Mouse (Mus musculus) ovary, adult 18-20 months (tissue): Measurements from ENCODE around the gene Ankrd65.
A peak's percentile ranks its signal among the peaks of the same experiment; 100 is the strongest.
"Not testable (repeated sequence)": the region's sequence is repeated elsewhere in the genome, so short reads cannot be mapped to it uniquely, and the experiment has no call there.

ENCODE experiments used
- DNase-seq: peaks from one replicate; pipeline ENCODE4 v3.0.0; 2022; ENCODE audit warnings: low spot score, mixed read lengths

Gene Ankrd65

GRCm38 (mm10) chr4:155790021-155790489 is at the start of gene Ankrd65:
TSS of gene Ankrd65 (plus strand) at chr4:155790439.
- no peak for DNase-seq

DNA sequence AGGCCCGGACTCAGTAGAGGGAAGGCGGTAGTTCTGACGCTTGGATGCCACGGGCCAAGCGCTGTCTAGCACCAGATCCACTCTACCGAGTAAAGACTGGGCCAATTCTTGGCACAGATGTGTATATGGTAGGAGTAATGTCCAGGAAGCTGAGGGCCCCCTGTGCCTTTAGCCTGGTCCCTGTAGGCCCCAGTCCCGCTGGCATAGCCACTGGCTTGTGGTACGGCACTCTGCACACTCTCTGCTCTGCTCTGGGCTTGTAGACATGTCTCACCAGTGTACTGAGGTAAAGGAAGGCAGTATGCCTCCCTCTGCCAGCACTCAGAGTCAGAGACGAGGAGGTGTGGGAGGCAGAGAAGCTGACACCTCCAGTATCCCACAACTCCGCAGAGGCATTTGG is 49.6 kb upstream of the Ankrd65 start:
- DNase-seq, result not testable (repeated sequence)

GRCm38 (mm10) chr4:155742684-155743083 is 47.6 kb upstream of the Ankrd65 start:
- DNase-seq, result no peak

- DNase-seq, result no peak
These were observed 45.8 kb upstream of the Ankrd65 start for GRCm38 (mm10) chr4:155744474-155744873.

DNA sequence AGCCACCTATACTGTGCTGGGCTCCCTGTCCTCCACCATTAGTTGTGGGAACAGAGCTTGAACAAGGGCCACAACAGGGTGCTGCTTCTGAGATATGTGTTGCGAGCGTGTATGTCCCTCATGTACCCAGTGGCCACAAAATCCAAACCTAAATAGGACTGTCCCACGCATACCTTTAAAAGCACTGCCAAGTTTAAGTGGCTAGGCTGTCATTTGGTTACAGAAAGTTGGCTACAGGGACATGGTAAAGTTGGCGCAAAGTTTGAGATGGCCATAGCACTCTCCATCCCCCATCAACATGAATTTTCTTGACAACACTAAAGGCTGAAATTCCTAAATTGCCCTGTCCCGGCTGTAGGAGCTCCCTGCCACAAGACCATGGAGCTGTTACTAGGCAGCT is 45.1 kb upstream of the Ankrd65 start:
- no peak for DNase-seq

DNA sequence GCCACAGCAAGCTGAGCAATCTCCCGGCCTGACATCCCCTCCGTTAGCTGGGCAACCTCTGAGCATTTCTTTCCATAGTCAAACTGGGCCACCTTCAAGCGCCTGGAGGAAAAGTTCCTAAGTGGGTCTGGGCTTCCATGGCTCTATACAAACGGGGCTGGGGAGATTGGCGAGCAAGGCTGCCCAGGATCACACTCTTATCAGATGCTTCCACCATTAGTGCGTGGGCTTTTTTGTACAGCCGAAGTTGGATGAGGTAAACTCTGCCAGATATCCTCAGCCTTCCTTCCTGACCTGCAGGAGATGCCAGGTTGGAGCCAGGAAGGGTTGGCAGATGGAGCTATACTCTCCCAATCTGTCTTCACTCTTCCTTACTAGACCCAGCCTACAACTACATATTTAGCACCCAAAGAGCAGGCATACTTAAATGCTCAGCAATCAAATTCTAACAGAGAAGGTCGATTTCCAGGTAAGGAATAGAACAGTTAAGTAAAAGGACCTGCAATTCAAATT is 44.1 kb upstream of the Ankrd65 start:
- DNase-seq, result no peak

- DNase-seq, result no peak
These were observed 43.4 kb upstream of the Ankrd65 start for GRCm38 (mm10) chr4:155746575-155747490.

- DNase-seq, result no peak
These were observed 33.2 kb upstream of the Ankrd65 start for GRCm38 (mm10) chr4:155757011-155757410.

DNA sequence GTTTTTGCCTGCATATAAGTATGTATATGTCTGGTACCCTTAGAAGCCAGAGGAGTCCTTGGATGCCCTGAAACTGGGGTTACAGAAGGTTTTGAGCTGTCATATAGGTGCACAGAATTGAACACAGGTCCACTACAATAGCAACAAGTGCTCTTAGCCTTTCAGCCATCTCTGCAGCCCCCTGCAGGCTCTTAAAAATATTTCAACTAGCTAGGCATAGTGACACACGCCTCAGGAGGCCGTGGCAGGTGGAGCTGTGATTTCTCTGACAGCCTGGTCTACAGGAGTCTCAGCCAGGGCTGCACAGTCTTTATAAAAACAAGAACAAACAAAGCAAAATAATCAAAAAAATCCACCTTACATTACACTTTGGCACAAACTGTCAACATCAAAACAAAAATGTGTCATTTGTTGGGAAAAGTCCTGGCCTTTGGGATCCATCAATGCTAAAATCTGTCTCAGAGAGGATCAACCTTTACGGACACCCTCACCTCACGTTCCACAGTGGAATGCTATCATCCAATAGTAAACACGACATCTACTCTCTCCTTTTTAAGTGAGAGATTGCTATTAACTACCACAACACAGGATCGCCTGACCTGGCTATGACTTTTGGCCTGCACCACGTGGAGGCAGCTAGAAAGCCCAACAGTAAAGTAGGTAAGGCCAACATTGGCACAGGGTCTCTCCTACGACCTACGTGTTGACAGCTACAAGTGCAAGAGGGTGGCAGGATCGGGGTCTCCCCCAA is 30.2 kb upstream of the Ankrd65 start:
- no peak for DNase-seq

GRCm38 (mm10) chr4:155760613-155761355 is 29.5 kb upstream of the Ankrd65 start, which contains the start of gene Atad3a:
TSS of gene Atad3a (minus strand) at chr4:155761093.
- peak; percentile 93 for DNase-seq

DNA sequence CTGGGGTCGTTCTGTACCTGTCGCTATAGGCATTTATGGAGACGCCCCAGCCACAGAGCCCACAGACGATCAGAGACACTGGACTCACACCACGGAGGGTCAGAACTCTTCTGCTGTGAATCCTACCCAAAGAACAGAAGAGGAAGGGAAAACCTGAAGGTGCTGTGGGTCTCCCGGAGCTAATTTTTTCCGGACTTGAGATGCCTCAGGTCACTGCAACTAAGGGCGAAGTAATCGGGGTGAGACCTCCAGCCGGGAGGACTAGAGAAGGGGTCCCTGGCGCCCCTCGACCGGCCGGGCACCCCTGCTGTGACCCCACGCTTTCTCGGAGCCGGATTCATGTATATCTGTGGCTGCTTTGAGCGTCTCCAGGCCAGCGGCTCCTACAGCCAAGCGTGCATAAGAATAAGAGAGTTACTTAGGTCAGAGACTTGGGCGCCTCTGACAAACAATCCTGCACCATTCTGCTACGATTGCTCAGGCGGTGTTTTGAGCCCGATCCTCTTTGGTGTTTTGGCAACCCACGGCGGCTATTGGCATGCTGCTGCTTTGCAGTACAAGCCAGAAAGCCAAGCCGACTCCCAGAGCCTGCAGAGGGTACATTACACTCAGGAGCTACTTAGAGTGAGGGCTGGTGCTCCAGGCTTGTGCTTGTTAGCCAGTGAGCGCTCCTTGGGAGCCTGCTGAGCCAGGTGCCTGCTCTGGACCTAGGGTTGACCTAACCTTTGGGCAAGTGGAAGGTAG is 28.7 kb upstream of the Ankrd65 start:
- no peak for DNase-seq

GRCm38 (mm10) chr4:155762357-155762756 is 27.9 kb upstream of the Ankrd65 start:
- DNase-seq, result no peak

GRCm38 (mm10) chr4:155769496-155769879 is 20.8 kb upstream of the Ankrd65 start:
- DNase-seq, result no peak

- DNase-seq, result peak; percentile 75
These were observed 20.2 kb upstream of the Ankrd65 start for GRCm38 (mm10) chr4:155769880-155770512.

- no peak for DNase-seq
These were observed 19.6 kb upstream of the Ankrd65 start for GRCm38 (mm10) chr4:155770626-155771025.

DNA sequence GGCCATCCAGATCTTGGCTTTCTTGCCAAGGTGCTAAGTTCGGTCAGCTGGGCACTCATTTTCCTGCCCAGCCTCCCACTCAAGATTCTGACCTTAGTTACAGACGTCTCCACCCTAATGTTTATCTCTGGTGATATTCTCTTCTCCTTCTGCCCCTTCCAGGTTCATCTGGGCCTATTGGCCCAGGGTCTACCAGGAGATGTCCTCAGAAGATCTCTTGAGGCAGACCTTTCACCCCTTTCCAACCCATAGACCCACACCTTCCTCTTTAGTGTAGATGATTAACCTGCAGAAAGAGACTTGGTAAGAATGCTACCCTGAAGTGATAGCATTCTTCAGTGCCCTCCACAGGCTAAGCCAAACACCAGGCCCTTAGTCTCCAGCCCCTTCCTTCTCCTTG is 18.5 kb upstream of the Ankrd65 start:
- DNase-seq, result no peak

GRCm38 (mm10) chr4:155772786-155773185 is 17.5 kb upstream of the Ankrd65 start:
- DNase-seq, result no peak

GRCm38 (mm10) chr4:155773335-155774078 is 16.7 kb upstream of the Ankrd65 start:
- DNase-seq, result no peak

DNA sequence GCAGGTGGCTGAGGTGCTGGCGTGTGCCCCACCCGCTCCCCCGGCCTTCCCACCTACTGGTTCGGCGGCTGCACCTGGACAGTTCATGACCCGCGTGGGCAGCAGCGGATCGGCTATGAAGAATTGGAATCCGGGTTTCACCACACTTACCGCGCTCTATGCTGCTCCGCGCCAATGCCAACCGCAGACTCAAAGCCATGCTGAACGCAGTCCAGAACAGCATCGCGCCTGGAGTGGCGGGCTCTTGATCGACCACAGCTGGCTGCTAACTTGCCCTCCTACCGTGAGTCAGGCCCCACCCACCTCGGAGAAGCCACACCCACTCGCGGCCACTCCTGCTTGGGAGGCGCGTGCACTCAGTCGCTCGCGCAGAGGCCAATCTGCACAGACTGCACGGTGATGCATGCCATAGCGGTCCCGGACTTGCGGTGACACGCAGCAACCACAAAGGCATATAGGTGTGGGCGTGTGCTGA is 15.9 kb upstream of the Ankrd65 start, which contains the start of gene Vwa1:
Vwa1 (minus strand) TSS at position 419 of the 475 bp plus-strand sequence.
- DNase-seq, result peak; percentile 81
